Mouse (Mus musculus) ES-CJ7 (cell line): ENCODE data around the gene Iars2.

Experiments
- DNase-seq: peaks from one replicate; pipeline ENCODE4 v3.0.0; 2011; ENCODE audit warnings: low read depth, low spot score

Gene Iars2

DNA sequence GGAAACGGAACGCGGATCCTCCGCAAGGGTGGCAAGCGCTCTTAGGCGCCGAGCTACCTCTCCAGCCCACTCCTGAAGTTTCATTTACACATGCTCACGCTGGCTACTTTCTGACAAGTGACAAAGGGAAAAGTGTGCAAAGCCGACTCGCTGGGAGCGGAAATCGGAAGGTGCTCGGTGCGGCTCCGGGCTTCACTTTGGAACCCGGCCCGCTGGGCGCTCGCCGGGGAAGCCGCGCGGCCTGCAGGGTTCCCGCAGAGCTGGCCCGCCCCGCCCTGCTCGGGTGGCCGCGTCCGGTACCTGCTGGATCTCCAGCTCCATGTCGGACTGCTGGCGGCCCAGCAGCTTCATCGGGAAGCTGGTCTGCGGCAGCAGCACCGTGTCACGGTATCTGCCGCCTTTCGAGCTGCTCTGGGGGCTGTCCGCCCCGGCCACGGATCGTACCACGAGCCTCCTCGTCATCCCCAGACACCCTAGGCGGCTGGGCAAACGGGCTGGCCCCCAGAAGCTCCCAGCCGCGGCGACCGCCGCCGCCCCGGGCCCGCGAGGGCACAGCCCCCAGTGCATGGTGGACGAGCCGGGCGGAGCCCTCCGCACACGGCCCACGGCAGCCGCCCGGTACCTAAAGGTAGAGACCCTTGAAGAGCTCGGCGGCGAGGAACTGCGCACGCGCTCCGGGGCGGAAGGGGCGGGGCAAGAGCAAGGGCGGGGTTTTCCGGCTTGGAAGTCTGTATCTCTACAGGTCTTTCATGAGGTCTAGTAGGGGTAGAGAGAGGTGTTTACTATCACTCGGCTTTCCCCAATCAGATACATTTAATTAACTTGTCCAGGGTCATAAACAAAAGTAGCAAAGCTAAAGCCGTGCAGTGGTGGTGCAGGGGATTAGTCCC lies at the start of gene Iars2:
Gene Iars2 (minus strand): TSS at position 676 of the 890 bp plus-strand sequence.
- DNase-seq: peak; percentile 96

DNA sequence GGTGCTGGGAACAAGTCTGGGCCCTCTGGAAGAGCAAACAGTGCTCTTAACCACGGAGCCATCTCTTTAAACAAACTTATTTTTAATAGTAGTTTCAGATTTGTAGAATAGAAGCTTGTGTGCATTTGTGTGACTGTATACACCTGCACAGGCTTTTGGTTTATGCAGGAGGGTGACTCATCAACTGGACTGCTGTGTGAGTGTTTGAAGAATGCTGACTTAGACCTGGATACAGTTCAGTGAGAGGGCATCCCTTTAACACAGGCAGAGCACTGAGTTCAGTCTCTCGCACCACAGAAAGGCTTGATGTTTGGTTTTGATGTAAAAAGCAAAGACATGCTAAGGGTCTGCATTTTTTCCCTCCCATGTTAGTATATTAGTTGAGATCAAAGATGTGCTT lies 48.2 kb upstream of the Iars2 start:
- DNase-seq: no peak

DNA sequence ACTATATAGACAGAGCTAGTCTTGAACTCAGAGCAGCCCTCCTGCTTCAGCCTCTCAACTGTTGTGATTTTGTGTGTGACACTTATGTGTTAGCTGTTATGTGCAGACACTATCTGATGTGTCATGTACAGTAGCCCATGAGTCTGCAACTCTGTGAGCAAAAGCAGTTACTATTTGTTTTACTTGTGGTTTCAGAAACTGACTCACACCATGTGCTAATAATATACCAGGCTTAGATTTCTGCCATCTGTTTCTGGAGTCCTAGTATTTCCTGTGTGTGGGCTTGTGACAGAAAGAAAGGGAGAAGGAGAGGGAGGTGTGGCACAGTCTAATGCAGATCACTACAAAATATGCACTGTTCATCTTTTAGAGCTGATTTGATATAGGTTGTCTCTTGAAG lies 47.2 kb upstream of the Iars2 start:
- no peak for DNase-seq

DNA sequence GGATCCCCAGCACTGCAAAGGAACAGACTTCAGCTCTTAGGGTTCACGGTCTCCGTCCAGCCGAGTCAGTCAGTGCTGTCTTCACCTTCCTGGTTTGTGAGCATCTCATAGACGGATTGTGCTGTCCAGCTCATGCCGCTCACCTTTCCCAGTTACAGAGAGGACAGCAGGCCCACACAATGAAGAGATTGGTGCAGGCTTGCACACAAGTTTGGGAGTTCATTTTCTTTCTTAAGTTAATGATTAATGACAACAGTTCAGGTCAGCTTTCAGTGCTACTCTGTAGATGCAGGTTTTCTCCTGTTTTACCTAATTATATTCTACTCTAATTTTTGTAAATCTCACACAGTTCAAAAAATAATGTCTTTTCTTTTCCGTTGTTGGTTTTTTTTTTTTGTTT lies 40.8 kb upstream of the Iars2 start:
- no peak for DNase-seq

DNA sequence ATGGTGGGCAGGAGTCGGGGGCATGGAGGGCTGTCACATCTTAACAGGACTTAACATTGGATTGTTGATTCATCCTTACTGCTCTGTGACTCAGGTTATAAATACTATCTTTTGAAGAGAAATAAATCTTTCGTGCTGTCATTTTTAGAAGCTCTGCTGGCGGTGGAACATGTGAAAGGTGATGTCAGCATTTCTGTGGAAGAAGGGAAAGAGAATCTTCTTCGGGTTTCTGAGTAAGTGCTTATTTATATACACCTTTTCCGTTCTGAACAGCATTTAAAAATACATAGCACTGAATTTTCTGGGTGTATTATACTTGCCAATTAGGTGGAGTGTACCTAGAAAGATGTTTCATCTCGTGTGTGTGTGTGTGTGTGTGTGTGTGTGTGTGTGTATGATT lies 38.2 kb upstream of the Iars2 start:
- DNase-seq: no peak

DNA sequence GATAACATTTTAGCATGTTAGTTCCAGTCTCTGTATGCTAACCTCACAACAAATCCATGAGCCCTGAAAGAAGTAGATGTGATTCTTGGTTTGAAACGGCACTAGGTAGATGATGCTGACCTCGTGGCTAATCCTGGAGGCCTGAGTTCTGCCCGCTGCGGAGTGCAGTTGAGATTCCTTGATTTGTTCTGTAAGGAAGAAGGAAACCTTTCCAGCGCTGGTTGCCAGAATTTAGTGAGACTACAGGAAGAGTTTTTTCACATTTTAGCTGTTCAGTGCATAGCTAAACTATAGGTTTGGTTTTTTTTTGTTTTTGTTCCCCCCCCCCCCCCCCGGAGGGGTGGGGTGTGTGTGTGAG lies 35.0 kb upstream of the Iars2 start:
- DNase-seq: no peak

DNA sequence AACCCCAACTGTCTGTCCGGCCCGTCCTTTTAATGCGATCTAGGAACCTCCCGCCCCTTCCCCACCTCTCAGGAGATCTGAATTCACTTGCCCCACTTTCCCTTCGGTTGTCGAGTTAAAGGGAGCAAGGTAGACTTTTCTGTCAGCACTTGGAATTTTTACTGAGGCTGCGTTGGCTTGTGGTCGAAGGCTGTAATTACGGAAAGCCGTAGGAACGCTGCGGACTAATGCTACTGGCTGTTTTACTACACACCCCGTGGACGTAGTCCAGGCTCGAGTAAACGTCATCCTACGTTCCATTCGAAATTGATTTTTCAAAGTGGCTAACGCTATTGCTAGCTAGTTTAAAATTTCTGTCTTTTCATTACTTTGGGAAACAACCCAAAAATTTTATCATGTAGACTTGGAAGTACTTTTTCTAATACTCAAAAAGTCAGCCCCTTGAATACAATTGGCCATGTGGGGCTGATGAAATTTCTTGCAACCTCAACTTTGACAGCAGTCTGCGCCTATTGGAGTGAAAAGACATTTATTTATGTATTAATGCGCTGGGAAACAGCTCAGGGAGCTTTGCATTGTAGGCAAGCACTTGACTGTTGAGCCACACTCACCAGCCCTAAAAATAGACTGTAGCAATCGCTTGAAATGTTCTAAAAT lies 34.5 kb upstream of the Iars2 start:
- DNase-seq: peak; percentile 75

DNA sequence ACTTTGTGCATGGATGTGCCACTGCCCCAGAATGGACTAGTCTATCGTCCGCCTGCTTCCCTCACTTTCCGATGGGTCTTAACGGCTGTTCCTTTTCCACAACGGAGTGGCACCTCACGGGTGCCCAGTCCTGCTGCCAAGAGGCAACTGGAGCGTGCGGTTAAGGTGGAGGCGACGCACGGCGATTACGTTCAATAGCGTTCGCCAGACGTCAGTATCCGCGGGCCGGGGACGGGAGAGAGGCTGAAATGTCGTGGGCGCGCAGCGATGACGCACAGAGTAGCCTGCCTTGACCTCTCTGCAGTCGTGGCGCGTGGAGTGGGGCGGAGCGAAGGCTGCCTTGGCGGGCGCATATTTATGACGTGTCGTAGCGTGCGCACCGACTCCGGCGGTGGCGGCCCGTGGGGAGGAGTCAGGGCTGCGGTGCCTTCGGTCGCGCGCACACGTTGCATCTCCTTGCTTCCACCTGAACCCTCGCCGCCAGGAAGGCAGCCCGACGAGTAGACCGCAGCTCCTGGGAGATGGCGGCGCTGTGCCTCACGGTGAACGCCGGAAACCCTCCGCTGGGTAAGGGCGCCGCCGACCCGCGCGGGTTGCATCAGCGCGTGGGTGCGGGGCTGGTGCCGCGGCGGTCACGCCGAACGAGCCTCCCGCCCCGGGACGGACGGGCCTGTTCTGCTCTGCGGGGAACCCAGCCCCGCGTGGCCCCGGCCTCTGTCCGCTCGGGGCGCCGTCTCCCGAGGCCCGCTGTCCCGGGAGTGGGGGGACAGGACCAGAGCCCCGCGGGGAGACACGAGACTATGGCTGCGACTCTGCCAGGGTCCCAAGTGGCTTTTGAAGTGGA lies 33.7 kb upstream of the Iars2 start, which contains the start of gene Eprs:
Gene Eprs (plus strand): TSS at position 368 of the 844 bp plus-strand sequence.
- DNase-seq: peak; percentile 99

DNA sequence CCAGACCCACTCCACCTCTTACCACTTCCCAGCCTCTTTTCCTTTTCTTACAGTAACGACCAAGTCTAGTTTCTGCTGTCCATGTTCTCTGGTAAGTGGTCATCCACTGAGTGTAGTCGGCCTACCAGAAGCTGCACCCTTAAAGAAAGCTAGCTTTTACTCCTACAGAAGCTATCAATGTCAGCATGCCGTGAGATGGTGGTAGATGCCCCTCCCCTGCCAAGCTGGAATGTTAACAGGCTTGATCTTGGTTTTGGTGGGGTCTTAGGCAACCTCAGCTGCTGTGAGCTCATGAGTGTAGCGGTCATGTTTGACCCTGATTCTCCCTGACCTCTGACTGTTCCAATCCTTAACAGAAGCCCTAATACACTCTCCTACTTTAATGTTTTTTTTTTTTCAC lies 29.0 kb upstream of the Iars2 start:
- DNase-seq: no peak

DNA sequence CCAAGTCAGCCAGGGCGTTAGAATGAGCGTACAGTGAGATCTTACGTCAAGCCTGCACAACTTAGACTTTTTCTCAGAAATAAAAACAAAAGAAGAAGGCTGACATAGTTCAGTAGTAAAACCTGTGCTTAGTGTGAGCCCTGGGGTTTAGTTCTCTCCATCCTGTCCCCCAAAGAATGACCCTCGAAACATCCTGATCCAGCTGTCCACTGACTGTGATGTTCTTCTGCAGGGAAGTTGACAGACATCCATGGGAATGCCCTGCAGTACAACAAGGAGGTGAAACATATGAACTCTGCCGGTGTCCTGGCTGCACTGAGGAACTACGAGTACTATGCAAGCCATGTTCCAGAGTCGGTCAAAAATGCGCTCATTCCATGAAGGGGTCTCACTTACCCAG lies 27.1 kb upstream of the Iars2 start:
- no peak for DNase-seq

DNA sequence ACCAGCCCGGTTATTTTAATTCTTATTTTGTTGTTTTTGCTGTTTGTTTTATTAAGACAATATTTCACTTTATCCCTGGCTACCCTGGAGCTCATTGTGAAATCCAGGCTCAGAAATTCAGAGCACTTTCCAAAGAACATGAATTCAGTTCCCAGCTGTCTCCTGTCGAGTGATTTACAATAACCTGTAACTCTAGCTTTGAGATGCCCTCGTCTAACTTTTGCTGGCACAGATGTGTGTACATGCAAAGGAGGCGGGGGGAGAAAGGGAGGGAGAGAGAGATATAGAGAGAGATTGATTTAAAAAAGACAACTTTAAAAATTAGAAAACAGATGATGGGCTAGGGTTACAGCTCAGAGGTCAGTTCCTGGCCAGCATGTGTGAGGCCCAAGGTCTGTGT lies 25.5 kb upstream of the Iars2 start:
- DNase-seq: no peak

DNA sequence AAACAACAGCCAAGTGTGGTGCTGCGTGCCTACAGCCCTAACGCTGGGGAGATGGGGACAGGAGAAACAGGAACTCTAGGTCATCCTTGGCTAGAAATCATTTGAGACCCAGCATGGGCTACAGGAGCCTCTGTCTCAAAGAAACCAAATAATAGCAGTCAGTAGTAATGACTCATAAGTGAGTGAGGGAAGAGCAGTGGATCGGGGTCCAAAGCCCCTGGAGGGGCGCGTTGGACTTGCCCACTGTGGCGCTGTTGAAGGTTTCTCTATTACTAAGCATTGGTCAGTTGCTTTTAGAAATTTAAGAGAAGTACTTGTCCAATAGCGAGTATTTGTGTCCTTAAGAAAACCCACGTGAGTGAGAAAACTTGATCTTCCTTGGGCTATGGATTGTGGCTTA lies 24.2 kb upstream of the Iars2 start:
- DNase-seq: no peak

DNA sequence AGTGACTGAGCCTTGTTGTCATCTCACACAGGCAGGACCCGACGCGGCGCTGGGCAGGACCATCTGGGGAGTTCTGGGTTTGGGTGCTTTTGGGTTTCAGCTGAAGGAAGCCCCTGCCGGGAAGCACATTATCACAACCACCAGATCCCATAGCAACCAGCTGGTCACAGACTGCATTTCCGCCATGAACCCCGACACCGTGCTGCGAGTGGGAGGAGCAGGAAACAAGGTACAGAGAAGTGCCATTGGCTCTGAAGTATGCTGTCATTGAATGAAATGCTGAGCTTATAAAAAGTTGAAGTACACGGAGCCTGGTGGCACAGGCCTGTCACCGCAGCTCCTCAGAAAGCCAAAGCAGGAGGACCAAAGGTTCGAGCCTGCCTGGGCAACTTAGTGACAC lies 23.0 kb upstream of the Iars2 start:
- DNase-seq: no peak

DNA sequence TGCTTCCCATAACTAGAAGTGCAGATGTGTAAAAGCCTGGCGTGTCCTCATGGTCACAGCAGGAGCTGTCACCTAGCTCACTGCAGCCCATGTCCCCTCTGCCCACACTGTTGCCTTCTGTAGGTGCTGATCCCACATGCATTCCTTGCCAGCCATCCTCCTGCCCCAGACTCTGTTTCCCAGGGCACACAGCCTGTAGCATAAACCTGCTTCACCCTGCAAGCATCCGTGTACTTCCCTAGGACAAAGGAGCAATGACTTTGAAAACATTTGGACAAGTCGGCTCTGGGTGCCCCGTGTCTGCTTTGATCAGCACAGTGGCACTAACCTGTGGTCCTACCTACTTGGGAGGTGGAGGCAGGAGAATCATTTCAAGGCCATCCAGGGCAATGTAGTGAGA lies 21.4 kb upstream of the Iars2 start:
- no peak for DNase-seq

DNA sequence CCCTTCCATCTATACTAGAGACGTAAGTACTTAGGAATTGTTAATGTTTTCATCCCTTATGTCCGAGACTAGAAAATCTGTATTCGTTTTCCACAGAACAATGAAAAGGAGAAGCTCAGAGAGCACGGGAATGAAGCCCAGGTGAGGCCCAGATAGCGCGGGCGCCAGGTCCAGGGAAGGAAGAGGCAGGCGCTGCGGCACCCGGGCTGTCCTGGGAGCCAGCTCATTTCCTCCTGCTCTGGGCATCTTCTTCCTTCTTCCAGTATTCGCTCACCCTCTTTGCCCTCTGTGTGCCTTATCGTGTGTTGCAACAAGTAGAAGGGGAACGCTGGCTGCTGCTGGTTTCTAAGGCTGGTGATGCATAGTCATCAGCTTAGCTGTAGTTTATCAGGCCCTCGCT lies 20.5 kb upstream of the Iars2 start:
- no peak for DNase-seq

DNA sequence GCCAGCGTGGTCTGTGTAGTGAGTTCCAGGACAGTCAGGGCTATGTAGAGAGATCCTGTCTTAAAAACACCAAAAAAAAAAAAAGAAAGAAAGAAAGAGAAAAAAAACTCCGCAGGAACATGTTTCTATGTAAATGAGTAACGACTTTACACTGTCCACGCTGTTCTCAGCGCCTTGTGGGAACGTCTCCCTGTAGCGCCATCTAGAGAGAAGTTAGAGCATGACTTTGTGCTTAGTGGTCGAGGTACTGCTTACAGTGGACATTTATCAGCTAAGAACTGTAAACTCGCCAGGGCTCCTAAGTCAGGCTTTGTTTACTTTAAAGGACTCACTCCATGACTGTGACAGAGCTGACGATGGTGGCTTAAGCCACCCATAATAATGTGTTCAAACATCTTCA lies 17.0 kb upstream of the Iars2 start:
- DNase-seq: peak; percentile 75

DNA sequence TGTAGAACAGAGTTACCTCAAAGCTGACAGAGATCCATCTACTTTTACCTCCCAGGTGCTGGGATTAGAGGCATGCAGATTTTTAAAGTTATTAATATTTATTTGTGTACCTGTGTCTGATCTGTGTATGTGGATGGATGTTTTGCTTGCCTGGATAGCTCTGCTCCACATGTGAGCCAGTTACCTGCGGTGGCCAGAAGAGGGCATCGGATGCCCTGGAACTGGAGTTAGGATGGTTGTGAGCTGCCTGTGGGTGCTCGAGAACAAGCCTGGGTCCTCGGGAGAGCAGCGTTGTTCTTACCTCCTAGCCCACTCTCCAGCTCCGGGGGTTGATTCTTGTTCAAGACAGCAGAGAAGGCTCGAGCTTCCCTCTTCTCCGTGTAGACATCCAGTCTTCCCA lies 14.2 kb upstream of the Iars2 start:
- DNase-seq: no peak

DNA sequence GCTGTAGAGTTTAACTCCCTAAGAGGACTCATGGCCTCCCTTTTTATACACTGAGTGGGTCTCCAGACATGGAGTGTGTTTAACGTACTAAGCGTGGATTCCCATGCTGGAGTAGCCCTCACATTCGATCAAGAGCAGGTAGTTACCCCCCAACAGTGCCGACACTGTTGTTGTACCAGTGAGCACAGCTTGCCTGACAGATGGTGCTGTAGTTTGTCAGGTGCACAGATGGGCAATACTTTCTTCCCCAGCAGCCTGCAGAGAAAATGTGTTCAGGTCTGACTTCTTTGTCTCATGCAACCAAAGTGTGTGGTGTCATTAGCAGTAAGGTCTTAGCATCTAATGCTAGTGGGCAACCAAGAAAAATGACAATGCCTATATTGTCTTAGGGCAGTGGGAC lies 13.2 kb upstream of the Iars2 start:
- DNase-seq: no peak

DNA sequence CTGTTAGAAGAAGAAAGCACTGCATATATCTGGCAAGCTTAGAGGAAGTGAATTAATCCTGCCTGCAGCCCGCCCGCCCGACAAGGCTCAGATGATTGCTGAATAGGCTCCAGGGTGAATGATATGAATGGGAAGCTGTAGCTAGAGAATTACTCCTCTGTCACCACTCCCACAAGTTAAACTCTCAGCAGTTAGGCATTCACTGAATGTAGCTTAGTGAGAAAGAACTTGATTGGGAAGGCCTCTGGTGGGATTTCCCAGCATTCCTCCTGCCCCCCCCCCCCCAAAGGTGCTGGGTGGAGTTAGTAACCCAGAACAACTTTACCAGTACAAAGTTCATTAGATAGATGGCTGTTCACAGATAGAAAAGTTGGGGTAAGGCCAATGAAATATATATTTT lies 7.3 kb upstream of the Iars2 start:
- peak; percentile 50 for DNase-seq

DNA sequence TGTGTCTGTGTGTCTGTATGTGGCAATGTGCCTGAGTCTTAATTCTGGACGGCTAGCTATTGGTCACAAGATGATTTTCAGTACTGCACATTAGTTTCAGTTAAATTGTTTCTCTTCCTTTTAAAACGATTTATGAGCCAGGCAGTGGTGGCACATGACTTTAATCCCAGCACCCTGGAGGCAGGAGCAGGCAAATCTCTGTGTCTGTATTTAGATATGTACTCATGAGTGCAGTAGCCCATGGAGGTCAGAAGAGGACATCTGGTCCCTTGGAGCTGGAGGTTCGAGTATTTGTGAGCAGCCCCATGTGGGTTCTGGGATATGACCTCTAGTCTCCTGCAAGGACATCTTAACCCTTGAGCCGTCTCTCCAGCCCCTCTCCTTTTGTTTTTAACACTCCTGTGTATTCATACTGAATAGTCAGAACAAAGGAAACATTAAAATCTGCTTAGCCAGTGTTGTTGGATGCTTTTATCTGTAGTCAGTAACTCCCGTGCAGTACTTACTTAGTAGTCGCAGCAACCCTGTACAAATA lies 6.1 kb upstream of the Iars2 start:
- peak; percentile 60 for DNase-seq

DNA sequence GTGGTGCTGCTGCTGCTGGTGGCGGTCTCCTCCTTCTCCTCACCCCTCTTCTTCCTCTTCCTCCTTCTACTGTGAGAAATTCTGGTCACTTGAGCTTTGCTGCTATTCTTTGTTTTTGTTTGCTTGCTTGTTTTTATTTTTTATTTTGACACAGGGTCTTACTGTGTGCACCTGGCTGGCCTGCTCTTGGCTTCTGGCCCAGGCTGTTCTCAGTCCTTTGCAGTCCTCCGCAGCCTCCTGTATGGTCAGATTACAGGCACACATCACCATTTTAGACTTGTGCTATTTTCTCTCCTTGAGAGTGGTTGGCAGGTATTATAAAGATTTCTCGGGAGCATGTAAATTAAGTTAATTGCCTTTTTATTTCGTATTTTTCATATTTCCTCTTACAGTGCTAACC lies 4.9 kb upstream of the Iars2 start:
- DNase-seq: no peak

DNA sequence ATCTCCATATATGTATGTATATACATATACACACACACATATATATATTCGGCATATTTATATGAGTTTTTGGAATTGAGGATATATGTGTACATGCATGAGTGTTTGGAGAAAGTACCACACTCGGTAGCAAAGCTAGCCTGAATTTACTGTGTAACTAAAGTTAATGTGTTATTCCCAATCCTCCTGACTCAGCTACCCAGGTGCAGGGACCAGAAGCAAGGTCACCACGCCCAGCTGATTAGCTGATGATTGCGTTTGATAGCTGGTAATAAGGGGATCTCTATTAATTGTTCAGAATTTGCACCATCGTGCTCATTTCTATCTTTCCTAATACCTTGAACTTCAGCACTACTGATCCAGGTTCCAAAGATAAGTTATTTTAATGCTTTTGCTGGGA lies 4.5 kb upstream of the Iars2 start:
- DNase-seq: no peak
